Mouse (Mus musculus): ENCODE measurements around the gene Ate1.

GRCm38 (mm10) chr7:130386308-130386707 lies 133.9 kb downstream of the Ate1 start:
- no peak for TF ChIP-seq CTCF (IDR thresholded peaks at IDR 0.05)
- TF ChIP-seq POLR2A (IDR thresholded peaks at IDR 0.05; ENCODE audit: insufficient read depth, low read depth, low read length): no peak
- TF ChIP-seq EP300 (IDR thresholded peaks at IDR 0.05; ENCODE audit: insufficient read depth, low read depth, low read length): no peak

Measured in heart, adult 2 months (tissue).